Mouse (Mus musculus) monocyte, adult 5-6 weeks (primary cell): ENCODE measurements around the gene Defb48. TPM values are rescaled to one million over a fixed set of nuclear protein-coding genes. Genes with fewer than 3 reads are reported as not detected.

Experiments used
- ATAC-seq: fragments of 153-309, 156-312 bp; replicated peaks from 2 replicates; pipeline ENCODE4 v1.8.0; 2017; ENCODE audit warnings: mild to moderate bottlenecking; ENCODE audit not compliant: low TSS enrichment, insufficient number of reproducible peaks, severe bottlenecking, poor library complexity, low FRiP score
- total RNA-seq: library from RNA; stranded (forward); fragments of 200-1000, 200-491, 200-594 nt; gene quantifications from 3 replicates; pipeline ENCODE4 v1.2.3, GENCODE M21; 2017

Gene Defb48
- total RNA-seq, 1 experiment from 2014 or later, result not detected

DNA sequence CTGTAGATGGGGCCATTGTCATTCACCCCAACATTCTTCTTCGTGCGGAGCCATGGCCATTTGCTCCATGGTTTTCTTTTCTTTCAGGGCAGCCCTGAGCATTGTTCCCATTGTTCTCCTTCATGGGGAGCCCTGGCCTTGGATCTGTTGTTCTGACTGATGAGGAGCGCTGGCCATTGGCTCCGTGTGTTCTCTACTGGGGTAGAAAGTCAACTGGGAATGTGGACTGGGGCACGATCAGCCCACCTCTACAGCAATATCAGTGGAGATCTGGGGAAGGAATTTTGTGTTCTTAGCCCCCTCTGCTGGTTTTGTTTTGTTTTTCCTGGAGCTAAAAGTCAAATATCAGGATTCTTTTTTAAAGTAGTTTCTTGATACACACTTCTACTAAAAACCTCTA, 46.6 kb downstream of the Defb48 start:
- no peak for ATAC-seq

DNA sequence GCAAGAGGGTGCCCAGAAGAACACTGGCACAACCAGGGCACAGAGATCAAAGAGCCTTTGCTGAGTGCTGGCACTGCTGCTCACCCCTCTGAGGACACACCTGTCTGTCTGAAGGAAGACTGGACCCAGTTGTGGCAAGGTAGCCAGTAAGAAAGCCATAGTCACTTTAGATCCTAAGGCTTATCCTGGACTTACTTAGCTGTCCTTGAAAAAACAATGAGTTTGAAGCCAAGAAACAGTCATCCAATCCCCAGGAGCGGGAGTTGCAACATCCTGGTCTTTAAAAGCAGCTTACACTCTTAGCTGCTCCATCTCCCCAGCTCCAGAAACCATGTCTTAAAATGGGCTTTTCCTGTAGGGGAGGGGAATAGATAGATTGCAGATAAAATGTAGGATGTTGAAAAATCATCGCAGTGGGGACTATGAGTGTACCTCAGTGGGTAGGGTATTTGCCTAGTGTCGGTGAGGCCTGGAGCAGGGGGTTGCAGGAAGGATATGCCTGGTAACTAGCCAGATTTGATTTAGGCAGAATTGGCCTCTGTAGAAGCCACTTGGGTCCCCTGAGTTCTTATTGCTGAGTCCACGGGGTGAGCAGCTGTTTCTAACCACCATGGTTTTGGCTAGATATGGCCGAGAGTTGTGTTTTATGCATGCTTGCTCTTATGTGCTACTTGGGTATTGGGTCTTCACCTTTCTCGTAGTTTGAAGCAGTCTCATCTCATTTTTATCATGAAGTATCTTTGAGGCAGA, 47.5 kb downstream of the Defb48 start:
- no peak for ATAC-seq

DNA sequence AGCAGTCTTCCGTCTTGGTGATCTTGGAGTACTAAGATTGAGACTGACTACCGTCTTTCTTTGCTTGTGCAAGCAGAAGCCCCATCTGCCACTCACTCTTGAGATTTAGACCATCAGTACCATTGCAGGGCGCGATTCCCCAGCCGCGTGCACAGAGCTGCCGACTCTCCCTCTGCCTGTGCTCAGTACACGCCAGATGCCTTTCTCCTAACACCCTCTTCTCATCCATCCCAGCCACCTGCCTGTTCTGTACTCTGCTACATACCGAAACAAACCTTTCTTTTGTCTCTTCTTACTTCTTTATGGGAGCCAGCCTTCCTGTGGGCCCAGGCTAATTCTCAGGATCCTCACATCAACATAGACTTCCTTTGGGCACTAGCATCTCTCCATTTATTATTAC, 48.9 kb downstream of the Defb48 start:
- ATAC-seq, result no peak

DNA sequence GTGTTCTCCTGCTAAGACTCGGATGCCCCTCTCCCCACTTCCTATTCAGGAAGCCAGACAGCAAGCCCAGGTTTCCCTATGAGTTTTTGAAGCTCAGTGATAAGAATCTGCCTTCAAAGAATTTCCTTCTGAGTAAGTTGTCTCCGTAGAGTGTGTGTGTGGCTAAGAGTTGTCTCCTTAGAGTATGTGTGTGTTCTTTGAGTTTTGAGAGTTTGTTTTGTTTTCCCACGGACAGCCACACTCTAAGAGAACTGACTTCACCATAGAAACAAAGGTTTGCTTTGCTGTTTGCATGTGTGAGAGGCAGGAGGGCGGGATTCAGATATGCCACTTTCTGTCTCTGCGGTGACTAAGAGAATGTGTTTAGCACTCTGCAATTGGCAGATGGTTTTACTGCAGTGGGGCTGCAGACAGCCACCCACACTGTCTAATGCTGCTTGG, 56.2 kb downstream of the Defb48 start:
- no peak for ATAC-seq

Other genes starting within 250 kb of the Defb48 start
- gene Ints6, start 223.3 kb downstream of the Defb48 start, total RNA-seq, result 63.8 to 126 TPM (median 83.5 TPM) in 3 replicates
- 29.0 to 31.6 TPM (median 29.2 TPM) in 3 replicates for gene Wdfy2, start 146.8 kb downstream of the Defb48 start, total RNA-seq
- not detected in 3 replicates for gene Defb47, start 13.6 kb upstream of the Defb48 start, total RNA-seq
- gene Defb43, start 27.3 kb upstream of the Defb48 start, total RNA-seq, result not detected in 3 replicates
- not detected in 3 replicates for gene Defb42, start 62.5 kb upstream of the Defb48 start, total RNA-seq
- gene Defb30, start 65.5 kb upstream of the Defb48 start, total RNA-seq, result not detected in 3 replicates